Mouse (Mus musculus) forebrain, embryonic 16.5 days (tissue): ENCODE measurements at regions not wholly inside any gene's neighbourhood (a gene's known extent, or its start where the extent isn't known, plus 50 kb on each side); places are given as distances from the start of the nearest gene placed in this dataset.

Source experiments
- ATAC-seq: fragments of 200-750 bp; cut with Nextera tagmentation; 2 replicates; pipeline ENCODE4 v1.8.0; 2017; ENCODE audit warnings: mild to moderate bottlenecking, moderate library complexity
- H3K27ac ChIP-seq: fragments of 300-500 bp; sonication (generic); 2 replicates; pipeline ENCODE4 v1.5.1; 2014; ENCODE audit warnings: low read length, control low read depth
- H3K27me3 ChIP-seq: fragments of 300-500 bp; sonication (generic); replicated peaks from 2 replicates; pipeline ENCODE4 v1.6.1; 2014; ENCODE audit warnings: low read length; ENCODE audit not compliant: control insufficient read depth, insufficient read depth
- H3K36me3 ChIP-seq: fragments of 300-500 bp; sonication (generic); 2 replicates; pipeline ENCODE4 v1.6.1; 2014; ENCODE audit not compliant: control insufficient read depth, insufficient read depth
- H3K4me1 ChIP-seq: fragments of 300-500 bp; sonication (generic); replicated peaks from 2 replicates; pipeline ENCODE4 v1.6.1; 2014; ENCODE audit warnings: low read length; ENCODE audit not compliant: control insufficient read depth, insufficient read depth
- H3K4me2 ChIP-seq: fragments of 300-500 bp; sonication (generic); 2 replicates; pipeline ENCODE4 v1.6.1; 2014; ENCODE audit warnings: mild to moderate bottlenecking, low read length, control low read depth
- H3K4me3 ChIP-seq: fragments of 300-500 bp; sonication (generic); replicated peaks from 2 replicates; pipeline ENCODE4 v1.5.1; 2014; ENCODE audit warnings: mild to moderate bottlenecking, low read length, control low read depth
- H3K9ac ChIP-seq: fragments of 300-500 bp; sonication (generic); replicated peaks from 2 replicates; pipeline ENCODE4 v1.6.1; 2014; ENCODE audit warnings: low read depth, low read length, control low read depth
- H3K9me3 ChIP-seq: fragments of 300-500 bp; sonication (generic); 2 replicates; pipeline ENCODE4 v1.6.1; 2016; ENCODE audit warnings: low read length; ENCODE audit not compliant: control insufficient read depth
- WGBS: fragments of 180-500 bp; shearing (Covaris S2); extraction: QIAGEN DNeasy Blood & Tissue Kit; methylation state at CpG from one replicate; pipeline ENCODE4 v1.1.7; 2014; 5-methylcytosine and 5-hydroxymethylcytosine counted together

- Histone ChIP-seq H3K27me3 (no peaks in the 10 kb centered on the region), H3K9me3 (no peaks in the 10 kb centered on the region), H3K36me3 (no peaks in the 10 kb centered on the region), H3K9ac (no peak overlapping the region), H3K4me1 (no peaks in the 10 kb centered on the region; the same call in 1 of the 2 replicates), H3K27ac (no peak overlapping the region), H3K4me2 (no peak overlapping the region), H3K4me3 (no peak overlapping the region)
- 12% methylated on average over 3 of the region's 3 CpGs for WGBS
- no peak for ATAC-seq
Measured at GRCm38 (mm10) chr3:123893691-123894090, 203.0 kb upstream of the Ndst3 start.

GRCm38 (mm10) chr3:123905928-123906721 lies 215.5 kb upstream of the Ndst3 start:
- no peak overlapping the region for H3K27ac ChIP-seq
- H3K4me2 ChIP-seq, result no peak overlapping the region
- no peak for ATAC-seq
- H3K9ac ChIP-seq, result no peak overlapping the region
- no peaks in the 10 kb centered on the region for H3K36me3 ChIP-seq
- no peak overlapping the region for H3K4me3 ChIP-seq
- 17% methylated on average over 9 of the region's 9 CpGs for WGBS
- H3K4me1 ChIP-seq, result no peaks in the 10 kb centered on the region
- H3K27me3 ChIP-seq, result no peaks in the 10 kb centered on the region
- no peaks in the 10 kb centered on the region for H3K9me3 ChIP-seq

DNA sequence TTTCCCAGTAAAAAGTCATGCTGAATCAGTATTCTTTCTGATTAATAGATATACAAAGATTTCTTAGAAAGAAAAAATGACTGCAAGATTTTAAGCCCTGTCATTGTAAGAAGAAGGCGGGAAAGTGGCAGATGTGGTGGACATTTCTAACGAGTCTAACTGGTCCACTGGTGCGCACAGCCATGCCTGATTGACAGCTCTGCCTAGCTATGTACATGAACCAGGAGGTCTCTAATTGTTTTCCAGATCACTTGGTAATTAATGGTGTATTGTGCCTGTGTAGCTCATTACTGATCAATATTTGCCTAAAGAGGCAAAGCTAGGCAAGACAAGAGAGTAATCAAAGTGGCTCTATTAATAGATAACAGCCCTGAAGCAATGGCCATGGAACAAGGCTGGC lies 227.5 kb upstream of the Ndst3 start:
- WGBS, result 32% methylated on average over 3 of the region's 3 CpGs
- Histone ChIP-seq H3K4me1 (no peaks in the 10 kb centered on the region), H3K27me3 (no peaks in the 10 kb centered on the region), H3K36me3 (no peaks in the 10 kb centered on the region), H3K9ac (no peak overlapping the region), H3K9me3 (no peaks in the 10 kb centered on the region), H3K4me2 (no peak overlapping the region), H3K27ac (no peak overlapping the region), H3K4me3 (no peak overlapping the region)
- no peak for ATAC-seq

DNA sequence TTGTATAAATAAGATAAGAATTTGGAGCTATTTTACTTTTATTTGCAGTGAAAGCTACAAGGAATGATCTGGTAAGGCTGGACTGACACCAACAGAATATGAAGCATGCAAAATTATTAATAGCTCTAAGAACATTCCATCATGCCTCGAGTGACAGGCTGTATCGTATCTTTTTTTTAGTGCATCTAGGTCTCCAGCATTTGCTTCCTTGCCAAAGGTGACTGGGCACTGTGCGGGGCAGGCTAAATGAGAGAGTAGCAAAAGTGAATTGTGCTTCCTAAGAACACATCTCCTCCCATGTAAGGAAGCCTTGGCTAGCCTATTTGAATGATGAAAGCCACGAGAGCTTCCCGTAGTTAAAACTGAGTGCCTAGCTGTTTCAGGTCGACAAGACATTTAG lies 261.5 kb upstream of the Ndst3 start:
- no peaks in the 10 kb centered on the region for H3K4me1 ChIP-seq
- 87% methylated on average over 6 of the region's 6 CpGs for WGBS
- H3K4me2 ChIP-seq, result no peak overlapping the region
- no peaks in the 10 kb centered on the region for H3K27me3 ChIP-seq
- no peak overlapping the region for H3K27ac ChIP-seq
- no peaks in the 10 kb centered on the region for H3K9me3 ChIP-seq
- H3K9ac ChIP-seq, result no peak overlapping the region
- ATAC-seq, result no peak
- H3K36me3 ChIP-seq, result no peaks in the 10 kb centered on the region
- no peak overlapping the region for H3K4me3 ChIP-seq

DNA sequence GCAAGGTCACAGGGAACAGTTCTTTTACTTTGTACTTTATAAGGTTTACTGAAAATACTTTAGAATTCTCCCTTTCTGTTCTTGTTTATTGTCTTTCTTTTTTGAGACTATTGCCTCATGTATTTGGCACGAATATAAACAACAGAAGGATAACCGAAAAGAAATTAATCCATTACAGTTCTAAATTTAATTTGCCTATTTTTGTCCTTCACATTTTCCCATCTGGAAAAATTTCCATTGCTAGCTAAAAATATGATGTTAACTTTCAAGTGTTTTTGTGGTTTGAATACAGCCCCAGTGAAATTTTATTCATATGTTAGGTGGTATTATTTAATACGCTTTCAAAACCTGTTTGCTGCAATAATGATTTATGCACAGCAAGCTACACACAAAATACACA lies 276.7 kb upstream of the Ndst3 start:
- no peak for ATAC-seq
- H3K9ac ChIP-seq, result no peak overlapping the region
- no peaks in the 10 kb centered on the region for H3K27me3 ChIP-seq
- no peaks in the 10 kb centered on the region for H3K4me1 ChIP-seq
- H3K4me2 ChIP-seq, result no peak overlapping the region
- no peaks in the 10 kb centered on the region for H3K9me3 ChIP-seq
- H3K4me3 ChIP-seq, result no peak overlapping the region
- no peaks in the 10 kb centered on the region for H3K36me3 ChIP-seq
- H3K27ac ChIP-seq, result no peak overlapping the region
- 89% methylated on average over 3 of the region's 3 CpGs for WGBS

DNA sequence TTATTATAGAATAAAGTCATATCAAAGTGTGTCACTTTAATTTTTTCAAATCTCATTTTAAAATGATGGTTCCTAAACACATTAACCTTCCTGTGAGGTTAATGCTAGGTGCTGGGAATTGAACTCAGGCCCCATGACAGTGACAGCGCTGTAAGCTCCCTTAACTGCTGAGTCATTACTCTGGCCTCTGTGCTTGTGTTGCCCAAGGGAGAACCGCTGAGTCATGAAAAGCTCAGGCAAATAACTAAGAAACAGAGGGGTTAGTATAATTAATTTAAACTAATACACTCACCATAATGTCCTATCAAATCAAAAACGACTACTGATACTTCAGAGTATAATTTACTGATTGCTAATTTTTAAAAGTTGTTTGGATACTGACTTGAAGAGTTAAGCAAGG lies 281.7 kb upstream of the Ndst3 start:
- Histone ChIP-seq H3K4me2 (no peak overlapping the region), H3K9ac (no peak overlapping the region), H3K4me3 (no peak overlapping the region), H3K4me1 (peaks cover 2% of the 10 kb centered on the region; the same call in 1 of the 2 replicates), H3K27me3 (no peaks in the 10 kb centered on the region), H3K9me3 (no peaks in the 10 kb centered on the region), H3K36me3 (no peaks in the 10 kb centered on the region), H3K27ac (no peak overlapping the region)
- 75% methylated on average over 3 of the region's 3 CpGs for WGBS
- no peak for ATAC-seq

GRCm38 (mm10) chr3:123973806-123974576 lies 283.3 kb upstream of the Ndst3 start:
- Histone ChIP-seq H3K4me1 (peaks cover 2% of the 10 kb centered on the region; the same call in 1 of the 2 replicates), H3K4me3 (no peak overlapping the region), H3K9ac (no peak overlapping the region), H3K36me3 (no peaks in the 10 kb centered on the region), H3K27ac (no peak overlapping the region), H3K4me2 (no peak overlapping the region), H3K9me3 (no peaks in the 10 kb centered on the region), H3K27me3 (no peaks in the 10 kb centered on the region)
- WGBS, result 68% methylated on average over 16 of the region's 16 CpGs
- ATAC-seq, result peak; percentile 57; the same call in 1 of the 2 replicates

GRCm38 (mm10) chr3:123976475-123976874 lies 285.8 kb upstream of the Ndst3 start:
- 63% methylated on average over 3 of the region's 3 CpGs for WGBS
- Histone ChIP-seq H3K4me3 (no peak overlapping the region), H3K27ac (no peak overlapping the region), H3K9ac (no peak overlapping the region), H3K4me1 (peaks cover 2% of the 10 kb centered on the region; the same call in 1 of the 2 replicates), H3K36me3 (no peaks in the 10 kb centered on the region), H3K9me3 (no peaks in the 10 kb centered on the region), H3K4me2 (no peak overlapping the region), H3K27me3 (no peaks in the 10 kb centered on the region)
- no peak for ATAC-seq

- Histone ChIP-seq H3K4me1 (peaks cover 2% of the 10 kb centered on the region; the same call in 1 of the 2 replicates), H3K27me3 (no peaks in the 10 kb centered on the region), H3K9ac (no peak overlapping the region), H3K36me3 (no peaks in the 10 kb centered on the region), H3K4me3 (no peak overlapping the region), H3K4me2 (no peak overlapping the region), H3K9me3 (no peaks in the 10 kb centered on the region), H3K27ac (no peak overlapping the region)
- ATAC-seq, result no peak
- 69% methylated on average over 4 of the region's 4 CpGs for WGBS
Measured at GRCm38 (mm10) chr3:123977168-123977567, 286.5 kb upstream of the Ndst3 start.
